Mouse (Mus musculus) neural tube, embryonic 12.5 days (tissue): ENCODE results near the gene Gm45717. TPM values are rescaled to one million over a fixed set of nuclear protein-coding genes. Genes with fewer than 3 reads are reported as not detected.
A peak's percentile ranks its signal among the peaks of the same experiment; 100 is the strongest.

Source experiments
- ATAC-seq: fragments of 200-750 bp; cut with Nextera tagmentation; 2 replicates; pipeline ENCODE4 v1.8.0; 2017; ENCODE audit warnings: low read depth, mild to moderate bottlenecking, moderate TSS enrichment, moderate library complexity; ENCODE audit not compliant: low FRiP score
- H3K27ac ChIP-seq: fragments of 300-500 bp; sonication (generic); 2 replicates; pipeline ENCODE4 v1.5.1; 2016
- H3K27me3 ChIP-seq: fragments of 300-500 bp; sonication (generic); replicated peaks from 2 replicates; pipeline ENCODE4 v1.6.1; 2016; ENCODE audit warnings: mild to moderate bottlenecking
- H3K36me3 ChIP-seq: fragments of 300-500 bp; sonication (generic); 2 replicates; pipeline ENCODE4 v1.6.1; 2016; ENCODE audit warnings: mild to moderate bottlenecking
- H3K4me1 ChIP-seq: fragments of 300-500 bp; sonication (generic); 2 replicates; pipeline ENCODE4 v1.6.1; 2016
- H3K4me2 ChIP-seq: fragments of 300-500 bp; sonication (generic); replicated peaks from 2 replicates; pipeline ENCODE4 v1.6.1; 2016; ENCODE audit warnings: mild to moderate bottlenecking
- H3K4me3 ChIP-seq: fragments of 300-500 bp; sonication (generic); 2 replicates; pipeline ENCODE4 v1.5.1; 2016
- H3K9ac ChIP-seq: fragments of 300-500 bp; sonication (generic); 2 replicates; pipeline ENCODE4 v1.6.1; 2016; ENCODE audit warnings: mild to moderate bottlenecking
- H3K9me3 ChIP-seq: fragments of 300-500 bp; sonication (generic); 2 replicates; pipeline ENCODE4 v1.6.1; 2016; ENCODE audit warnings: mild to moderate bottlenecking
- WGBS: fragments of 180-500 bp; shearing (Covaris S2); methylation state at CpG from one replicate; pipeline ENCODE4 v1.1.7; 2016; 5-methylcytosine and 5-hydroxymethylcytosine counted together
- polyA plus RNA-seq: library from polyadenylated mRNA; unstranded; fragments of >200 nt; fragmentation: Nextera tagmentation; extraction: Ambion mirVana; gene quantifications from 2 replicates; pipeline ENCODE4 v1.2.1, GENCODE M21; 2016

Gm45717 gene
- polyA plus RNA-seq, 1 experiment from 2014 or later: not detected

- Histone ChIP-seq H3K4me3 (no peak overlapping the region), H3K9me3 (no peaks in the 10 kb centered on the region), H3K27me3 (no peaks in the 10 kb centered on the region), H3K9ac (no peak overlapping the region), H3K27ac (no peak overlapping the region), H3K4me1 (peaks cover 14% of the 10 kb centered on the region; the same call in 1 of the 2 replicates), H3K36me3 (no peaks in the 10 kb centered on the region), H3K4me2 (no peak overlapping the region)
- ATAC-seq: no peak
- 36% methylated on average over 2 of the region's 2 CpGs for WGBS
Measured at GRCm38 (mm10) chr7:140961416-140961815, 5.7 kb upstream of the Gm45717 start.

GRCm38 (mm10) chr7:140960026-140960425 is 4.3 kb upstream of the Gm45717 start:
- Histone ChIP-seq H3K27ac (no peak overlapping the region), H3K4me1 (peaks cover 16% of the 10 kb centered on the region; the same call in 1 of the 2 replicates), H3K9me3 (no peaks in the 10 kb centered on the region), H3K9ac (no peak overlapping the region), H3K27me3 (no peaks in the 10 kb centered on the region), H3K36me3 (no peaks in the 10 kb centered on the region), H3K4me3 (no peak overlapping the region), H3K4me2 (no peak overlapping the region)
- ATAC-seq: no peak
- 54% methylated on average over 5 of the region's 5 CpGs for WGBS

- H3K27me3 ChIP-seq: no peaks in the 10 kb centered on the region
- 2% methylated on average over 9 of the region's 9 CpGs for WGBS
- H3K9me3 ChIP-seq: no peaks in the 10 kb centered on the region
- no peak overlapping the region for H3K4me3 ChIP-seq
- H3K4me1 ChIP-seq: peaks cover 17% of the 10 kb centered on the region
- no peak overlapping the region for H3K9ac ChIP-seq
- 0 out of 2 replicates have a peak, but pooled peaks have one; percentile 41 for ATAC-seq
- no peaks in the 10 kb centered on the region for H3K36me3 ChIP-seq
- 0 out of 2 replicates have a peak overlapping the region, but pooled peaks have one; percentile 0 for H3K4me2 ChIP-seq
- H3K27ac ChIP-seq: no peak overlapping the region
Measured at GRCm38 (mm10) chr7:140959181-140959901, 3.6 kb upstream of the Gm45717 start.

GRCm38 (mm10) chr7:140956556-140956869 is 776 bp upstream of the Gm45717 start:
- ATAC-seq: no peak
- H3K4me2 ChIP-seq: no peak overlapping the region
- H3K9me3 ChIP-seq: no peaks in the 10 kb centered on the region
- no peak overlapping the region for H3K27ac ChIP-seq
- H3K36me3 ChIP-seq: no peaks in the 10 kb centered on the region
- peaks cover 20% of the 10 kb centered on the region for H3K4me1 ChIP-seq
- H3K4me3 ChIP-seq: no peak overlapping the region
- 58% methylated on average over 6 of the region's 6 CpGs for WGBS
- no peak overlapping the region for H3K9ac ChIP-seq
- H3K27me3 ChIP-seq: no peaks in the 10 kb centered on the region

- H3K4me1 ChIP-seq: peaks cover 31% of the 10 kb centered on the region
- 0 out of 2 replicates have a peak, but pooled peaks have one; percentile 23 for ATAC-seq
- no peaks in the 10 kb centered on the region for H3K9me3 ChIP-seq
- H3K9ac ChIP-seq: peak overlapping the region; percentile 45
- H3K27me3 ChIP-seq: no peaks in the 10 kb centered on the region
- 18% methylated on average over 17 of the region's 17 CpGs for WGBS
- H3K36me3 ChIP-seq: no peaks in the 10 kb centered on the region
- peak overlapping the region; percentile 60 for H3K4me2 ChIP-seq
- no peak overlapping the region for H3K27ac ChIP-seq
- H3K4me3 ChIP-seq: peak overlapping the region; percentile 41
Measured at GRCm38 (mm10) chr7:140955342-140955741, 395 bp downstream of the Gm45717 start.

- ATAC-seq: no peak
- Histone ChIP-seq H3K27ac (no peak overlapping the region), H3K9ac (no peak overlapping the region), H3K36me3 (no peaks in the 10 kb centered on the region), H3K4me3 (peak overlapping the region; percentile 41; the same call in 1 of the 2 replicates), H3K4me1 (peaks cover 36% of the 10 kb centered on the region), H3K4me2 (peak overlapping the region; percentile 60), H3K9me3 (no peaks in the 10 kb centered on the region), H3K27me3 (no peaks in the 10 kb centered on the region)
- 8% methylated on average over 9 of the region's 9 CpGs for WGBS
Measured at GRCm38 (mm10) chr7:140954733-140955071, 1.0 kb downstream of the Gm45717 start.

- no peaks in the 10 kb centered on the region for H3K27me3 ChIP-seq
- no peaks in the 10 kb centered on the region for H3K36me3 ChIP-seq
- peaks cover 30% of the 10 kb centered on the region for H3K4me1 ChIP-seq
- ATAC-seq: no peak
- no peak overlapping the region for H3K9ac ChIP-seq
- H3K4me3 ChIP-seq: peak overlapping the region; percentile 41; the same call in 1 of the 2 replicates
- WGBS: 70% methylated on average over 15 of the region's 15 CpGs
- H3K9me3 ChIP-seq: no peaks in the 10 kb centered on the region
- peak overlapping the region; percentile 60 for H3K4me2 ChIP-seq
- H3K27ac ChIP-seq: no peak overlapping the region
Measured at GRCm38 (mm10) chr7:140953800-140954732, 1.7 kb downstream of the Gm45717 start.

GRCm38 (mm10) chr7:140953133-140953532 is 2.6 kb downstream of the Gm45717 start:
- Histone ChIP-seq H3K4me3 (no peak overlapping the region), H3K4me2 (no peak overlapping the region), H3K27ac (no peak overlapping the region), H3K4me1 (peaks cover 23% of the 10 kb centered on the region), H3K9me3 (no peaks in the 10 kb centered on the region), H3K36me3 (peaks cover 6% of the 10 kb centered on the region; the same call in 1 of the 2 replicates), H3K27me3 (no peaks in the 10 kb centered on the region), H3K9ac (no peak overlapping the region)
- no peak for ATAC-seq
- WGBS: 89% methylated on average over 11 of the region's 11 CpGs

GRCm38 (mm10) chr7:140952441-140952840 is 3.3 kb downstream of the Gm45717 start:
- Histone ChIP-seq H3K36me3 (peaks cover 11% of the 10 kb centered on the region), H3K27me3 (no peaks in the 10 kb centered on the region), H3K9ac (no peak overlapping the region), H3K27ac (no peak overlapping the region), H3K4me1 (peaks cover 23% of the 10 kb centered on the region), H3K4me2 (no peak overlapping the region), H3K9me3 (no peaks in the 10 kb centered on the region), H3K4me3 (no peak overlapping the region)
- no peak for ATAC-seq
- 86% methylated on average over 7 of the region's 7 CpGs for WGBS

- H3K9me3 ChIP-seq: no peaks in the 10 kb centered on the region
- ATAC-seq: no peak
- H3K9ac ChIP-seq: no peak overlapping the region
- peaks cover 23% of the 10 kb centered on the region for H3K4me1 ChIP-seq
- no peaks in the 10 kb centered on the region for H3K27me3 ChIP-seq
- 0 out of 2 replicates have a peak overlapping the region, but pooled peaks have one; percentile 1 for H3K4me2 ChIP-seq
- 77% methylated on average over 6 of the region's 6 CpGs for WGBS
- H3K36me3 ChIP-seq: peaks cover 11% of the 10 kb centered on the region
- no peak overlapping the region for H3K4me3 ChIP-seq
- no peak overlapping the region for H3K27ac ChIP-seq
Measured at GRCm38 (mm10) chr7:140951765-140952164, 4.0 kb downstream of the Gm45717 start.

- Histone ChIP-seq H3K9me3 (no peaks in the 10 kb centered on the region), H3K36me3 (peaks cover 11% of the 10 kb centered on the region), H3K4me3 (no peak overlapping the region), H3K4me2 (peak overlapping the region; percentile 1; the same call in 1 of the 2 replicates), H3K4me1 (peaks cover 23% of the 10 kb centered on the region), H3K27me3 (no peaks in the 10 kb centered on the region), H3K27ac (no peak overlapping the region), H3K9ac (no peak overlapping the region)
- no peak; the same call in 1 of the 2 replicates for ATAC-seq
- 36% methylated on average over 8 of the region's 8 CpGs for WGBS
Measured at GRCm38 (mm10) chr7:140951051-140951450, 4.7 kb downstream of the Gm45717 start.

GRCm38 (mm10) chr7:140949824-140950530 is 5.8 kb downstream of the Gm45717 start, which contains the start of gene Ifitm5:
Gene Ifitm5 (minus strand): TSS chr7:140950291.
- no peak within 1 kb of the TSS for H3K4me3 ChIP-seq
- H3K4me1 ChIP-seq: peaks cover 20% of the 10 kb centered on the region
- H3K9ac ChIP-seq: no peak within 1 kb of the TSS
- peak within 1 kb of the TSS; percentile 1; the same call in 1 of the 2 replicates for H3K4me2 ChIP-seq
- ATAC-seq: no peak
- no peaks in the 10 kb centered on the region for H3K27me3 ChIP-seq
- 50% methylated on average over 16 of the region's 16 CpGs for WGBS
- no peaks in the 10 kb centered on the region for H3K9me3 ChIP-seq
- no peak within 1 kb of the TSS for H3K27ac ChIP-seq
- peaks cover 11% of the 10 kb centered on the region for H3K36me3 ChIP-seq
